11 mouse cellular contexts compared by ENCODE assay signal in genomic region chr4:26347239-26347638, GRCm38 (mm10). TPM values are rescaled to one million over a fixed set of nuclear protein-coding genes. Genes with fewer than 3 reads are reported as not detected.
DNase-seq lines count a peak whose midpoint lies in the region; ATAC-seq and TF ChIP-seq lines count a peak whose summit lies in the region.
"Had no signal": no experiment of that assay in that cellular context is flagged by ENCODE, and none has a peak within 500 bp of the region (broad histone marks: within the 10 kb centered on the region; RNA-seq: fewer than 3 reads in every experiment).

No protein-coding gene starts in this region.

- H3K4me3 ChIP-seq in forebrain, embryonic 14.5 days (ENCODE audit: low read depth, low read length), result 0 out of 2 replicates have a peak overlapping the region, but pooled peaks have one; percentile 77
- H3K4me3 ChIP-seq in forebrain, embryonic 13.5 days, result no peak overlapping the region
- H3K4me3 ChIP-seq in left cerebral cortex, adult 2 months, result peak overlapping the region; percentile 89
- peak overlapping the region; percentile 64; the same call in 1 of the 2 replicates for H3K4me3 ChIP-seq in macrophage (ENCODE audit: inconsistent target)

- intact Hi-C loops in left cerebral cortex, adult 2 months (cut with DNase I), result loop anchor here (2.0 to 10.0 kb wide), 2 partner anchors 542 to 1066 kb away; partner anchors contain the start of genes Fut9 and Ufl1

- H3K9me3 ChIP-seq in forebrain, embryonic 14.5 days (replicated peaks; ENCODE audit: control insufficient read depth, low read length), result no peaks in the 10 kb centered on the region
- no peaks in the 10 kb centered on the region for H3K9me3 ChIP-seq in forebrain, embryonic 13.5 days (replicated peaks)
- H3K9me3 ChIP-seq: heart, embryonic 15.5 days; limb, embryonic 13.5 days; neural tube, embryonic 12.5 days had no signal

- no peak overlapping the region for H3K4me2 ChIP-seq in forebrain, embryonic 14.5 days (ENCODE audit: low read length)
- no peak overlapping the region for H3K4me2 ChIP-seq in forebrain, embryonic 13.5 days

- no peak overlapping the region for H3K9ac ChIP-seq in forebrain, embryonic 14.5 days (ENCODE audit: low read length)
- H3K9ac ChIP-seq in forebrain, embryonic 13.5 days, result no peak overlapping the region

- no peak for ATAC-seq in forebrain, embryonic 14.5 days
- ATAC-seq in forebrain, embryonic 13.5 days, result no peak

- no peaks in the 10 kb centered on the region for H3K36me3 ChIP-seq in forebrain, embryonic 14.5 days (ENCODE audit: control insufficient read depth, insufficient read depth, low read length)
- no peaks in the 10 kb centered on the region for H3K36me3 ChIP-seq in forebrain, embryonic 13.5 days (ENCODE audit: poor library complexity, severe bottlenecking)
- no peaks in the 10 kb centered on the region for H3K36me3 ChIP-seq in macrophage (ENCODE audit: inconsistent target)
- H3K36me3 ChIP-seq: heart, embryonic 15.5 days; limb, embryonic 13.5 days; neural tube, embryonic 12.5 days had no signal

- H3K79me2 ChIP-seq in macrophage (ENCODE audit: inconsistent target), result peaks cover 13% of the 10 kb centered on the region; the same call in 1 of the 2 replicates

- WGBS in forebrain, embryonic 14.5 days, result 39% methylated on average over 2 of the region's 2 CpGs
- 35% methylated on average over 2 of the region's 2 CpGs for WGBS in forebrain, embryonic 13.5 days
- 46% methylated on average over 2 of the region's 2 CpGs for WGBS in macrophage (ENCODE audit: missing documents)

- no peak for TF ChIP-seq CTCF in left cerebral cortex, adult 2 months (IDR thresholded peaks at IDR 0.05)

- peaks cover 6% of the 10 kb centered on the region; the same call in 1 of the 2 replicates for H3K4me1 ChIP-seq in forebrain, embryonic 14.5 days (ENCODE audit: control insufficient read depth, insufficient read depth, low read length)
- H3K4me1 ChIP-seq in forebrain, embryonic 13.5 days, result peaks cover 8% of the 10 kb centered on the region
- H3K4me1 ChIP-seq: heart, embryonic 15.5 days; neural tube, embryonic 12.5 days had no signal

- no peak overlapping the region for H3K27ac ChIP-seq in forebrain, embryonic 14.5 days (ENCODE audit: low read depth, low read length)
- no peak overlapping the region for H3K27ac ChIP-seq in forebrain, embryonic 13.5 days
- no peak overlapping the region; the same call in 1 of the 2 replicates for H3K27ac ChIP-seq in left cerebral cortex, adult 2 months
- H3K27ac ChIP-seq in macrophage, result no peak overlapping the region

- no peaks in the 10 kb centered on the region for H3K27me3 ChIP-seq in forebrain, embryonic 14.5 days (replicated peaks; ENCODE audit: control insufficient read depth, insufficient read depth, low read length)
- H3K27me3 ChIP-seq in forebrain, embryonic 13.5 days, result no peaks in the 10 kb centered on the region
- H3K27me3 ChIP-seq: heart, embryonic 15.5 days; limb, embryonic 13.5 days; neural tube, embryonic 12.5 days had no signal

- DNase-seq in forebrain, embryonic 14.5 days (ENCODE audit: low spot score), result no peak
- DNase-seq in left cerebral cortex, adult 2 months (ENCODE audit: extremely low spot score in 1 of 2, low spot score in 2 of 2), result no peak
- DNase-seq in left cerebral cortex, adult 11 months (ENCODE audit: low spot score), result no peak
- peak; percentile 45 for DNase-seq in MN1 (ENCODE audit: low spot score)
- DNase-seq in layer of hippocampus, postnatal 36 days, result no peak
- no peak for DNase-seq in spleen, postnatal 10 days (ENCODE audit: low spot score in 2 of 2)

RNA-seq across cellular contexts. Expression of gene Manea, which starts 0.5 kb away (rescaled TPM):
- 14.9 and 16.1 TPM in 2 replicates for polyA plus RNA-seq in forebrain, embryonic 14.5 days (2014; fragmentation: Nextera tagmentation; extraction: Ambion mirVana)
- 13.6 and 14.3 TPM in 2 replicates for polyA plus RNA-seq in forebrain, embryonic 13.5 days (2015; fragmentation: Nextera tagmentation; extraction: Ambion mirVana)
- 10 to 100 TPM; 25.7 to 36.4 TPM for total RNA-seq in left cerebral cortex, adult 2 months (2021)
- 1 to 10 TPM; 1.6 to 9.9 (median 4.2) TPM for total RNA-seq in macrophage (2018; cell fraction: chromatin; rRNA removed)
- 10 to 100 TPM; 14.4 to 26.5 (median 19.6) TPM for total RNA-seq in macrophage (2018; cell fraction: cytosol; rRNA removed)
- 10 to 100 TPM in 19 of 26 experiments, 1 to 10 TPM in 7; 5.9 to 32.2 (median 13.1) TPM for total RNA-seq in macrophage (2018; cell fraction: nucleus; rRNA removed)
- 14.2 to 20.5 TPM (median 17.2 TPM) in 3 replicates for polyA plus RNA-seq in macrophage (2018)
- 10 to 100 TPM; 26.1 to 32.7 TPM for total RNA-seq in layer of hippocampus, postnatal 36 days (2021)
